Mouse (Mus musculus): ENCODE results near the gene Wdr92. TPM values are rescaled to one million over a fixed set of nuclear protein-coding genes. Genes with fewer than 3 reads are reported as not detected.
"Not testable (repeated sequence)": the region's sequence is repeated elsewhere in the genome, so short reads cannot be mapped to it uniquely, and the experiment has no call there.

The Wdr92 gene
- total and polyA plus RNA-seq, 3 experiments, result 4.6 to 17.0 (median 13.0) TPM

DNA sequence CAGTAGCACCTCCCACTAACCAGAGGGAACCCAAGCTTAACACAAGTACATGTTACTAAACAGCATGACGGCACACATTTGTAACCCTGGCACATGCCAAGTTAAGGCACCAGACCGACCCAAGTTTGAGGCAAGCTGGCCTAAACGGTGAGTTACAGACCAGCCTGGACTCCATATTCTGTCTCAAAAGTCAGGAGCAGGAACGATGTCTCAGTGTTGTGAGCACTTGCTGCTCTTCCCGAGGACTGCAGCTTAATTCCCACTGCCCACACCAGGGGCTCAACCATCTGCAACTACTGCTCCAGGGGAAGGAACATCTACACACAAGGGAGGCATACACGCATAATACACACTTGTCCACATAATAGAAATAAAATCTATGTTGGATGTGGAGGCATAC lies 20.6 kb downstream of the Wdr92 start:
- DNase-seq, result no peak

DNA sequence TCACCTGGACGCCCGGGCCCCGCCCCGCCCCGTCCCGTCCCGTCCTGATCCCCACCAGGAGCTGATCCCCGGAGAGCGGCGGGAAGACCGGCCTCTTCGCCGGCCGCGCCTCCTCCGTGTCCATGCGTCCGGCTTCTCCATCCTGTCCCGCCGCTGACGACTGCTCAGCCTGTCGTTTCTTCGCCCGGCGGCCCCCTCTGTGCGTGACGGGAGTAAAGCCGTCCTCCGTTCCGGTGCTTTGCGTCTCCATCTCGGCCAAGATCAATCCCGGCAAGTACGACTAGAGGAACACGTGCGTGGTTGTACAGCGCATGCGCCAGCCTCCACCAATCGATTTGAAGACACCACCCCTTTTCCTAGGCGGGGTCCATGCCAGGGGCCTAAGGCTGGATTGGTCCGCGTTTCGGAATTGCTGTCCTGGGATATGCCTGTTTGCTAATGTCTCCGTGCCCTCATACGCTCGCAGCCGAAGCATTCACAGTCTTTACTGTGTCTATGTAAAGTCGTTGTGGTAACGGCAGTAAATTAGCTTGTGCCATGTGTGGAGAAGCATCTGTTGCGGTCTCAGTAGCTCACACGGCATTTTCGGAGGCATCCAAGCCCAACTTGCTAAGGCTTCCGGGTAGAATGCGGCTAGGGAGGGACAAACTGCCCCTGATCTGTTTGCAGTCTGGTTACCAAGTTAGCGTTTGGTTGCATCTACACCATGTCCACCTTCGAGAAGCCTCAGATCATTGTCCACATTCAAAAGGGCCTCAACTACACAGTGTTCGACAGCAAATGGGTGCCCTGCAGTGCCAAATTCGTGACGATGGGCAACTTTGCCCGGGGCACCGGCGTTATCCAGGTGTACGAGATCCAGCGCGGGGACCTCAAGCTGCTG lies 29.6 kb downstream of the Wdr92 start, which contains the start of gene Pno1:
Pno1 (minus strand) TSS at position 311 of the 883 bp plus-strand sequence.
- DNase-seq, result peak; percentile 96

DNA sequence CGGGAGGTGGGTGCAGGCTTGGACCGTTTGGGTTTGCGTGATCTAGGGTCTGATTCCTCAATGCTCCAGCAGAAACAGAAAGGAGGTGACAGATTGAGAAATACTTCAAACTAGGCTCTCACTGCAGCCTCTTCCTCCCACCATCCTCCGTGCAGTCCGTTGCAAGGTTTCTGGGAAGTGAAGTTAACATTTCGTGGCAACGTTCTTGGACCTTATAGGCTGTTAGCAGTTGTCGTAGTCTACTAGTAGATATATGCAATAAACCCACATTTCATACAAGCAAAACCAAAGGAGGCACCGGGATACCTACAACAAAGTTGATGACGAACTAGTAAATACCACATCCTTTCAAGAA lies 30.2 kb downstream of the Wdr92 start:
- no peak for DNase-seq

DNA sequence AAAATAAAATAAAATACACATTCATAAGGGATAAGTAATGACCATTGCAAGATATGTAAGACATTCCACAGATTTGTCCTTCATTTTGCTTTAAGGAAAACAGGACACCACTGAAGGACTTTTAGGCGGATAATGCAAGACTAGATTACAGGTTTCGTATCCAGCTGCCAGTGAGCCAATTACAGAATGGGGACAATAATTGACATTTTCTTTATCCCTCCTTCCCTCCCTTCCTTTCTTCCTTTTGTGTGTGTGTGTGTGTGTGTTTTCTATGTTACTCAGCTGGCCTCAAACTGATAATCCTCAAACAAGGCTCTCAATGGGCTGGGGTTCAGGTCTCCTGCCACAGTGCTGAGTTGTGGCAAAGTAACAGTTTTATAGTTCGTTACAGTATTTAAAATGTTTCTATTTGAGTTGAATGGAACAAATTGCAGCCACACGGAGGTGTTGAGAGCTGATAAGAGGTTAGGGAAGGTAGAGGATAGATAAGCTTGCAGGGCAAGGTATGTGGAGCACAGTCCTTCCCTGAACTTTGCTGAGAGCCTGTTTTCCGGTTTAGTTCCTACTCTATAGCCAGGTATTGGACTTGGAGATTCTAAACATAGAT lies 31.1 kb downstream of the Wdr92 start:
- no peak for DNase-seq

DNA sequence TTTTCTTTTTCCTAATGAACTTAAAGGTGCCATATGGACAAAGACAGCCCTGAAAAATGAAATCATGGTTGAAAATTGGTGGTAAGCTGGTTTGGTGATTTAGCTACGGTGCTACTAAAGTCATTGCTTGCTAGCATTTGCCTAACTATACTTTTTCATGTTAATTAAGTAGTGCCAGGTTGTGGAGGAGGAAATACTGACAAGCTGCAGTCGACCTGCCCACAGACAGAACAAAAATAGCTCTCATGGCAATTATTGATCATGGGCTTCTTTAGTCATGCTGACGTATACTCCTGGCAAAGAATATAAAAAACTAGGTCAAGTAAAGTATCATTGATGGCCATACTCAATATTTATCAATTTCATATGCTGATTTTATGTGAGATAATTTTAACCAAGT lies 33.6 kb downstream of the Wdr92 start:
- DNase-seq, result no peak

DNA sequence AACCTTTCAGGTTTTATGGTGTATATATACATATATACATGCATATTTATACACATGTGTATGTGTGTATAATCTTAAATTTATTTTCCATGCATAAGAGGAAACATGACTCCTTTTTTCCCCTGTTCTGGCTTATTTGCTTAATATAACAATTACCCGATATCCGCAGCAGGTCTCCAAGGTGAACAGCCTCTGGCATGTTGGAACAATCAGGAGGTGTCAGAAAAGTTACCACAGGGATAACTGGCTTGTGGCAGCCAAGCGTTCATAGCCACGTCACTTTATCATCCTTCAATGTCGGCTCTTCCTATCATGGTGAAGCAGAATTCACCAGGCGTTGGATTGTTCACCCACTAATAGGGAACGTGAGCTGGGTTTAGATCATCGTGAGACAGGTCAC lies 39.2 kb downstream of the Wdr92 start:
- DNase-seq, result no peak

DNA sequence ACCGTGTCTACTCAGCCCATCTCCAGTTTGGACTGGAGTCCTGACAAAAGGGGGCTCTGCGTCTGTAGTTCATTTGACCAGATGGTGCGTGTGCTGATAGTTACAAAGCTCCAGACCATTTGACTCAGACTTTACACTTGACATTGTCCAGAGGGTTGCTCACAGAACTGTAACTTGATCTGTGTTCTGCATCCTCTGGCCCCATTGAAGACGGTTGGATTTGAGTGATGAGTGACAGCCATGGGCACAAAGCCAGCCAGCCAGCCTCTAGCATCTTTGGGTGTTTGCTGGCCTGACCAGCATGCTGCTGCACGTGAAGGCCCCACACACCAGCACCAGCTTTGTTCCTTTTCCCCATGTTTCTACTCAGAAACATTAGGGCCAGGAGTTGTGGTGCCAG lies 50.9 kb downstream of the Wdr92 start:
- DNase-seq, result no peak

DNA sequence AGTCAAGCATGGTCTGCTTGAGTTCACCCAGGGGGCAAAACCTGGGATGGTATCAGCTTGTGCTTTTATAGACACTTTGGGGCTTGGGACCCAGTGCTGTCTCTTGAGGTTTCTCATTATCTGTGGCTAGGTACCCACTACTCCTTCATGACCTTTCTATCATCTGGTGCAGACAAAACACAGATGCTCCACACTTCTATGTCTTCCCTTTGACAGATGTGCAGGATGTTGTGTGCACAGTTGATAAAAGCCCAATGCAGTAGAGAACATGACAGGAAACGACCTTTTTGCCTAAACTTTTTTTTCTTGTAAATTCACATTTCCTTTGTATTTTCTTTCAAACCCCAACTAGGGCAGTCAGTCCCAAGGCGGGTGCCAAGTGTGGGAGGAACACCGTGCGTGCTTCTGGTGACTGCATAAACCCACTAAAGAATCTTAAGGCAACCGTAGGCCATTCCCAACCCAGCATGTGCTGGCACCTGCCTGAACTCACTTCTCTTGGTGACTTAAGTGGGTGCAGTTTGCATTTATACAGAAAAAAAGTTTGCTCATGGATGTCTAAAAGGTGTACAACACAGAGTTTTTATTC lies 54.6 kb downstream of the Wdr92 start:
- no peak for DNase-seq

DNA sequence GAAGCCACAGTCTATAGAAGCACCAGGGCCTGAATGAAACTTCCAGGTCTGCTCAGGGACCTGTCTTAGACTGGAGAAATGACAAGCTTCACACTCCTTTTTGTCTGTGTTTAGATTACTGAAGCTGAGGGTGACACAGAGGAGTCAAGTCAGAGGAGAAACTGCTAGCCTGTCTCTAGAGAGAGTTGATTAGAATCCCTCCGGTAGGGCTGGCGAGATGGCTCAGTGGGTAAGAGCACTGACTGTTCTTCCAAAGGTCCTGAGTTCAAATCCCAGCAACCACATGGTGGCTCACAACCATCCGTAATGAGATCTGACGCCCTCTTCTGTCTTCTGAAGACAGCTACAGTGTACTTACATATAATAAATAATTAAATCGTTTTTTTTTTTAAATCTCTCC lies 56.7 kb downstream of the Wdr92 start:
- DNase-seq, result not testable (repeated sequence)

DNA sequence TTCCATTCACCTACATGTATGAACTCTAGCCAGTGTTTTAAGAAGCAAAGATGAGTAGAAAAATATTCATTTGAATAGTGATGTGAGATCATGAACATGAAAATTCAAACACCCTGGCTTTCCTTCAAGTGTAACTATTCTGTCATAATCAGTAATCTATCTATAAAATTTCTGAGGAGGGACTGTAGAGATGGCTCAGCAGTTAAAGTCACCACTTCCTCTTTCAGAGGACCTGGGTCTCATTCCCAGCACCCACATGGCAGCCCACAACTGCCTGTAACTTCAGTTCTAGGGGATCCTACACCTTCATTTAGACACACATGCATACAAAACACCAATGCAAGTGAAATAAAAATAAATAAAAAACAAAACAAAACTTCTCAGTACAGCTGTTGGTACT lies 66.8 kb downstream of the Wdr92 start:
- DNase-seq, result no peak

DNA sequence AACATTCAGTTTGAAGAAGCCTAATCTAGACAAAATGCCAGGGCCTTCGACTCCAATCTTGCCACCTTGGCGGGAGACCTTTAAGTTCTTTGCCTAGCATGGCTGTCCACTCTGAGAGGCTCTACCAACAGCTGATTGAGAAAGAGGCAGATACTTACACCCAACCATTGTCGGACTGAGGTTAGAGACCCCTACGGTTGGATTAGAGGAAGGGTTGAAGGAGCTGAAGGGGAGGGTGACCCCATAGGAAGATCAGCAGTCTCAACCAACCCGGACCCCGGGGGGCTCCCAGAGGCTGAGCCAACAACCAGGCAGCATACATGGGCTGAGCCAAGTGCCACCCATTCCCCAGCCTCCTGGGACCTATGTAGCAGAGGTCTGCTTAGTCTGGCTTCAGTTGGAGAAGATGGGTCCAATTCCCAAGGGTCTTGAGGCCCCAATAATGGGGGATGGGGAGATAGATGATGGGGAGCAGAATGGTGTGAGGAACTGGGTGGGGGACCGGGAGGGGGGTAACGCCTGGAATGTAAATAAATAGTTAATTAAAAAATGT lies 75.0 kb downstream of the Wdr92 start:
- no peak for DNase-seq

DNA sequence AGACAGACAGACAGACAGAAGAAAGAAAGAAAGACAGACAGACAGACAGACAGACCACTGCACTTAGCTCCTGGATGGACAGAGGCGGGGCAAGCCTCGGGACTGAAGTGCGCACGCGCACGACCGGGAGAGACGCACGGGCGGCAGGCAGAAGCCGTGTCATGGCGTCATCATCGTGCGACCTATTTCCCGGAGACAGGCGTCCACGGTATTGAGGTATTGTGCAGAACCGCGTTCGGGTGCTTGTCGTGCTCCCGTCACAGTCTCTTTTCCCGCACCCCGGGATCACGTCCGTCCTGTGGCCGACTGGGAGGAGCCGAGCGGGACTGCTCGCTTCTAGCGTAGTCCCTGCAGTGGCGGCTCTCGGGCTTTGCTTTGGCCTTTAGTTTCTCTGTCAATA lies 75.5 kb downstream of the Wdr92 start, which contains the start of gene C1d:
C1d (plus strand) TSS at position 137 of the 400 bp plus-strand sequence.
- DNase-seq, result peak; percentile 95

DNA sequence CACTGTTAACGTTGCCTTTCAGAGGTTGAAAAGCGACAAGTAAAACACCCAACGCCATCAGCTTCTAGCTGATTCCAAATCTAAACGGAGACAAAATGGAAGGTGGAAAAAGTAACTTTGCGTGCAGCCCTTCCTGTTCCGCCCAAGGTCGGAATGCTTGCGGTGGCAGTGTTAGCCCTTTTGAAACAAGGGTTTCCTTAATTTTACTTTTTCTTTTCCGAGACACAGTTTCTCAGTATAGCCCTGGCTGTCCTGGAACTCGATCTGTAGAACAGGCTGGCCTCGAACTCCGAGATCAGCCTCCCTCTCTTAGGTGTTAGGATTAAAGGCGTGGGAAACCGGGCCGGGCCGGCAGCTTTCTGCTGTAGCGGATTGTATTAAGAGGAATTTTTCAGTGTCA lies 76.0 kb downstream of the Wdr92 start:
- no peak for DNase-seq

DNA sequence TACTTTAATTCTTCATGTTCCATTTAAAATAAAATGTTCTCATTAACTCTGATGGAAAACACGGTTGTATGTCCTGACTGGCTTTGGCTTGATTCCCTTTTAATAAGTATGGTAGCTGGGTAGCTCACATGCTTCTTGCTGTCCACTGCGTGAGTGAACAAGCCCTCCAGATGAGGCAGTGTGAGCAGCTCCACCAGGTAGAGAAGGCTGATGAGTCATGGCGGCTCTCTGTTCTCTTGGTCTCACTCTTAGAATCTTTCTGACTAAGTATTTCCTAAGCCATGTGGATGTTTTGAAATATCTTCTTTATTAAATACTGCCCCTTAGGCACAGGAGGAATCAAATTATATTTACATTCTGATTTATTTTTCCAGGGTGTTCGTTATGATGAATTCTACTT lies 85.3 kb downstream of the Wdr92 start:
- no peak for DNase-seq

DNA sequence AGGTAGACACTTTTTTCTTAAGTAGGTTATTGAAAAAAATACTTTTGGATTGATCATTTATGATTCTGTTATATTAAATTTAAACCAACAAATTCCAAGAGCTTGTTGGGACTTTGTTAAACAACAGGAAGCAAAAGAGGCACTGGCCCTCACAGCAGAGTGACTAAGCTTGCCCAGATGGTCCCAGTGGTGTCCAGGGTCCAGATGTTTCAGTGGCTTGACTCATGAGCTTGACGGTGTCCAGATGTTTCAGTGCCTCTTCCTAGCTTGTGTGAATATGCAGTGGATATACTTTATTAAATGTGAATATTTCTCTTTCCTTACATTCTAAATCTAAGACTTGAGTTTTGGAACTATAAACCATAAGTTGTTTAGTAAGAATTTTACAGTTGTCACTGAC lies 86.9 kb downstream of the Wdr92 start:
- no peak for DNase-seq

DNA sequence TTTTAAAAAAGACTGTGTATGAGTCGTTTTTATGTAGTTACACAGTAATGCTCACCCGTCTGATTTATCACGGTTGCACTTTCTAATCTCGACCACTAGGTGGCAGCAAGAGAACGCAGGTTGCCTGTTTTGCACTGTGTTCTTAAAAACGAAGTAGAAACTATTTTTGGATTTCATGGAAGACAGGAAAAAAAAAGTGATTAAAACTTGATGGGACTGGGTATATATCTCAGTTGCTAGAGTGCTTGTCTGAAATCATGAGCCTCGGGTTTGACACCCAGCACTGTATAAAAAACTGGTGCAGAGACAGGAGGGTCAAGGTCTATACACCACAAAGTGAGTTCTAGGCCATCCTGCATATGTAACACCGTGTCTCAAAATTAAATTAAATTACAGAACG lies 98.1 kb downstream of the Wdr92 start:
- peak; percentile 23 for DNase-seq

Other genes with a start within 250 kb of the Wdr92 start
- under 1 TPM; 0.32 to 0.52 TPM for gene Fbxo48, start 230.7 kb upstream of the Wdr92 start, total RNA-seq (2021)
- gene Fbxo48, start 230.7 kb upstream of the Wdr92 start, polyA plus RNA-seq (2012; rRNA removed), result 0.11 and 0.15 TPM in 2 replicates
- 10 to 100 TPM; 13.9 to 14.8 TPM for gene Cnrip1, start 130.5 kb upstream of the Wdr92 start, total RNA-seq (2021)
- gene Cnrip1, start 130.5 kb upstream of the Wdr92 start, polyA plus RNA-seq (2012; rRNA removed), result 20.7 and 24.6 TPM in 2 replicates
- gene Plek, start 129.7 kb upstream of the Wdr92 start, total RNA-seq (2021), result 1 to 10 TPM; 3.1 to 5.8 TPM
- 0.18 and 0.25 TPM in 2 replicates for gene Plek, start 129.7 kb upstream of the Wdr92 start, polyA plus RNA-seq (2012; rRNA removed)
- 10 to 100 TPM; 90.2 to 94.9 TPM for gene Ppp3r1, start 22.8 kb upstream of the Wdr92 start, total RNA-seq (2021)
- 268 and 279 TPM in 2 replicates for gene Ppp3r1, start 22.8 kb upstream of the Wdr92 start, polyA plus RNA-seq (2012; rRNA removed)
- 10 to 100 TPM; 57.1 to 62.5 TPM for gene Pno1, start 29.5 kb downstream of the Wdr92 start, total RNA-seq (2021)
- 2.7 and 2.9 TPM in 2 replicates for gene Pno1, start 29.5 kb downstream of the Wdr92 start, polyA plus RNA-seq (2012; rRNA removed)
- gene C1d, start 75.5 kb downstream of the Wdr92 start, total RNA-seq (2021), result 10 to 100 TPM; 56.9 to 59.4 TPM
- 2.3 and 5.8 TPM in 2 replicates for gene C1d, start 75.5 kb downstream of the Wdr92 start, polyA plus RNA-seq (2012; rRNA removed)